Mouse (Mus musculus) ovary, postnatal 36 days (tissue): Measurements from ENCODE around the gene Kif17.

Source experiments
- DNase-seq: peaks from one replicate; pipeline ENCODE4 v3.0.0; 2022; ENCODE audit warnings: low spot score, mixed read lengths

The Kif17 gene

DNA sequence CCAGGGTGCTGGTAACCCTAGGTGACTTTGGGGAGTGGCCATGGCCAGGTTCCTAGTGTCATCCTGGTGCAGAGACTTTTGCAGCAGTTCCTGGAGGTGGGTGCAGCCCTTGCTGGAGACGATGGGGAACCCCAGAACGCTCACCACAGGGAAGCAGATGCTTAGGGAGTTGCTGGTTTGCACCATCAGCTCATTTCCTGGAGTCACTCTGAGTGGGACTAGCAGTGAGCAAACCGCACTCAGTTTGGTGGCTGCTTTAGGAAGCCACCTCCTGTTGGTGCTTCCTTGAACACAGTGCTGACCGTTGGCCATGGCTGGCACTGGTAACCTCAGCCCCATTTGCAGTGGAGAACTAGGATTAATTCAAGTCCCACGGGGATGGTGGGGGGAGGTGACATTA is 9.2 kb downstream of the Kif17 start:
- no peak for DNase-seq

DNA sequence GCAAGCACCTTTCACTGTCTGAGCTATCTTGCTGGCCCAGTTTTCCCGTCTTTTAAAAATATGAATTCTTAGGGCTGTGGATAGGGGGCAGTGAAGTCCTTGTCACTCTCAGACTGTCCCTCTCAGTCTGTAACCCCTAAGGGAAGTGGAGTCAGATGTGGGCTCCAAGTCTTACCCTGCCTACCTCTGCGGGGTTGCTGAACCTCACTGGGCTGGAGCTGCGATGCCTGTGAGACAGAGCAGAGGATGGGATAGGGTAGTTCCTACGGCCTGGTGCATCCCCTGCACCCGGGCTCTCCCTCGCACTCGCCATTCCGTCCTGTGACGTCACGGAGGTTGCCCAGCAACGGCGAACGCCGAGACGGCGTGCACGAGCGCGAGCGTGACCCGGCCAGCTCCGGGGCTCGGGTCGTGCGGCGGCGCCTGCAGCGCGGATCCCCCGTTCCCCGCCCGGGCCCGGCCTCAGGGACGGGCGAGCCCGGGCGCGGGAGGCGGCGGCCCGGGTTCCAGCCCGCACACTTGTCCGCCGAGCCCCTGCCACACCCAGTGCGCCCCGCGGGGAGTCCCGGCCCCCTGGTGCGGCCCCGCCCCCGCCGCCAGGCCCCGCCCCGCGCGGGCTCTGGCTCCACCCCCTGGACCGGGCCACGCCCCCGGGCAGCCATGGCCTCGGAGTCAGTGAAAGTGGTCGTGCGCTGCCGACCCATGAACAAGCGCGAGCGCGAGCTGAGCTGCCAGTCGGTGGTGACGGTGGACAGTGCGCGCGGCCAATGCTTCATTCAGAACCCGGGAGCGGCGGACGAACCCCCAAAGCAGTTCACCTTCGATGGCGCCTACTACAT is 11.8 kb downstream of the Kif17 start:
- DNase-seq: peak; percentile 89

GRCm38 (mm10) chr4:138267869-138268268 is 17.6 kb downstream of the Kif17 start:
- no peak for DNase-seq

GRCm38 (mm10) chr4:138272011-138272997 is 22.1 kb downstream of the Kif17 start:
- DNase-seq: no peak

DNA sequence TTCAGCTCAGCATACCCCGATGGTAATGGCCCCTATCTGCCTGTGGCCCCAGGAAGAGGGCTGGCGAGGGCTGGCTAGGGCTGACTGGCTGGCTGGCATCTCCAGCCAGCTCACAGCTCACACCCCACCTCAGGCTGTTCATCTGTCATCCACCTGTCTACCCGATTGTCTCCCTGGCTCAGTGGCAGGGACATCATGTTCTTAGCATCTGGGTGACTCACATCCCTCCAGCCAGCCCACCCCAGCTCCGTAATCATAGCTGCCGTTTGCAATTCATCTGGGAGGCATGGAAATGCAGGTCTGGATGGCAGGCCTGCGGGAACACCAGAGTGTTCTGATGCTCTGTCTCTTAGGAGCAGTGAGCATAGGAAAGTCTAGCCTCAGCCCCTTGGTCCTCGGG is 28.1 kb downstream of the Kif17 start:
- DNase-seq: no peak

GRCm38 (mm10) chr4:138282834-138283233 is 32.6 kb downstream of the Kif17 start:
- DNase-seq: peak; percentile 26

- DNase-seq: no peak
Measured at GRCm38 (mm10) chr4:138286411-138286810, 36.2 kb downstream of the Kif17 start.

- DNase-seq: no peak
Measured at GRCm38 (mm10) chr4:138288691-138289090, 38.5 kb downstream of the Kif17 start.

GRCm38 (mm10) chr4:138292028-138292427 is 41.8 kb downstream of the Kif17 start:
- no peak for DNase-seq

DNA sequence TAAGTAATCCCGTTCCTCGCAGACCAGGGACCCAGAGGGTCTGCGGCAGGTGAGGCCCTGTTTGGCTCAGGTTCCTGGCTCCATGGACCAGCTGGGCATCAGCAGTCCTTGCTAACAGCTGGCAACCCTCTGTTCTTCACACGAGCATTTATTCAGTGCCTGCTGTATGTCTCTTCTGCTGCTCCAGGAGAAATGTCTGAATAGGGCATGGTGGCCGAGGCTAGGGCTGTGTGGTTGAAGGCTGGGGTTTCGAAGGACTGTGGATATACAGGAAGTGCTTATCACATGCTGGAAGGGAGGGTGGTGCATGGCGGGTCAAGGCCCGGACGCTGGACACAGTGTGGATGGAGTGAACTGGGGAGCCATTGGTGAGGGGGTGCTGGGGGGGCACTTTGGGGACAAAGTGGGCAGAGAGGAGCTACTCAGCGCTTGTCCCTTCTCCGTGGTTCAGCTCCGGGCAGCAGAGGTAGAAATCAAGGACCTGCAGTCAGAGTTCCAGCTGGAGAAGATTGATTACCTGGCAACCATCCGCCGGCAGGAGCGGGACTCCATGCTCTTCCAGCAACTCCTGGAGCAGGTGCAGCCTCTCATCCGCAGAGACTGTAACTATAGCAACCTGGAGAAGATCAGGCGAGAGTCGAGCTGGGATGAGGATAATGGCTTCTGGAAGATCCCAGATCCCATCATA is 43.2 kb downstream of the Kif17 start:
- no peak for DNase-seq

DNA sequence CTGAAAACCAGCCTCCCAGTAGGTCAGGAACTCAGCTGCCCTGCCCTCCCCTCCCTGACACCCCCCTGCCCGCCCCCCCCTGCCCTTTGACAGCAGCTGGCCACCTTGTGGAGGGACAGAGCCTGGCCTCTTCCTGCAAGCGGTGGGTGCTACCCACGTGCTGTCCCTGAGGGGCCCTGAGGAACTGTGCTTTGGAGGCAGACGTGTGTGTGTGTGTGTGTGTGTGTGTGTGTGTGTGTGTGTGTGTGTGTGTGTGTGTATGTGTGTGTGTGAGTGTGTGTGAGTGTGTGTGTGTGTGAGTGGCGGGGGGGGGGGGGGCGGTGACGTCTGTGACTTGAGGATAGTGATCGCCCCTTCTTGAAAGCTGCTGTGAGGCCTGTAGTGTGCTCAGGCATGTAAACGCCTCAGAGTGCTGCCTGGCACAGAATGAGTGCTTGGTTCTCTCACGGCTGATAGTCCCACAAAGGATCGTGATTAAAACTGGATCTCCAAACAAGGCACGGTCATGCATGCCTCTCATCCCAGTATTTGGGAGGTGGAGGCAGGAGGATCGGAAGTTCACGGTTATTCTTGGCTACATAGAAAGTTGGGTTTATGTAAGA is 43.8 kb downstream of the Kif17 start:
- no peak for DNase-seq

GRCm38 (mm10) chr4:138301271-138301780 is 51.1 kb downstream of the Kif17 start:
- DNase-seq: no peak

DNA sequence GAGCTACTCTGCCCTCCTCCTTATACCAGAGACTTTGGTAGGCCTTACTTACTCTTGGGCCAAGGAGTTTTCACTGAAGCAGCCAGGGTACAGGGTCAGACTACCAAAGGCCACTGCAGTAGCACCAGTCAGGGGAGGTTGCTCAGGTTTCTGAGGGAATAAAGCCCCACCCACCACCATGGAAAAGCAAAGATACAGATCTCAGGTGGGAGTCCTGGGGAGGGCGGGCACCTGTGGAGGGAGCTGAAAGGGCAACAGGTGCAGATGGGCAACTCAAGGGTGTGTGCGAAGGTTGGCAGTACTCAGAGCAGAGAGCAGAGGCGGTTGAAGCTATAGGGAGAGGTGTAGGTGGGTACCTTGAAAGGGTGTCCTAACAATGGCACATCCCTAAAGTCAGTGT is 52.8 kb downstream of the Kif17 start:
- no peak for DNase-seq

DNA sequence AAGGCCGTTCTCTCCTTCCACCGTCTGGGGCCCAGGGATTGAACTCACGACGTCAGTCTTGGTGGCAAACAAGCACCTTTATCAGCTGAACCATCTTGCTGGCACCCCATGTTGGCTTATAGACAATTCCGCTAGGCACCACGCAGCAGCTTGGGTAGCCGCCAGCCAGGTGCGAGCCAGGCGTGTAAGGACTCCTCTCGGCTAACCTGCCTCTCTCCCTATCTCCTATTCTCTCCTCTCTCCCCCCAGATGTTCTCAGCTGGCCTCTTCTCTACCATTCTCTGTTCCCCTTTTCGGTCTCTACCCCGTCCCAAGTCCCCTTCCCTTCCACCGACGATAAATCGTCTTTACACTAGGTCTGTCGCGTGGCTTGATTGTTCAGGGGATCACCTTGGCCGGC is 53.5 kb downstream of the Kif17 start:
- DNase-seq: no peak

DNA sequence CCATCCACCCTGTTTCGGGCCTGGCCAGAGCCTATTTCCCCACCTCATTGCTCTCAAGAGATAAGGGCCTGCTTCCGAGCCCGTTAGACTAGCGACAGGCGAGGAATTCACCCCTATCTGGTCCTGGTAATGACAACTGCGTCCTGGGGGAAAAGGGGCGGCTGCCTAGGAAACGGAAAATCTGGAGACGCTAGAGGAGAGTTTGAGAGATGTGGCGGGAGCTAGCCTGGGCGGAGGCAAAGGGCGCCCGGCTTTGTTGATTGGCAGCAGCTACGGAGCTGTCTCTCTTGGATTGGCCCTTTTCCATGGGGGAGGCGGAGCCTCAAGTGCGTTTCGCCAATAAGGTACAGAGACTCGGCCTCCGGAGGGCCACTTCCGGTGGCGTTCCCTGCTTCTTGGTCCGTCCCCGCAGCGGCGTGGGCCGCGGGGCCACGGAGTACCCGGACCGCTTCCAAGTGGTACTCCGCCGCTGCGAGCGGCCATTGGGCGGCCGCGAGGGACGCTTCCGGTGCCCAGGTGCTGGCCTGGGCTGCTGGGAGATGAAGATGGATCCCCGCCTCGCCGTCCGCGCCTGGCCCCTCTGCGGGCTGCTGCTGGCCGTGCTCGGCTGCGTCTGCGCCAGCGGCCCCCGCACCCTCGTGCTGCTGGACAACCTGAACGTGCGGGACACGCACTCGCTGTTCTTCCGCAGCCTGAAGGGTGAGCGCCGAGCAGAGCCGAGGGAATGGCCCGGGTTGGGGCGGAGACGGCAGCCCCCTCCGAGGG is 54.3 kb downstream of the Kif17 start, which contains the start of gene Ddost:
Gene Ddost, plus strand, starts transcription at position 391 of the 765 bp plus-strand sequence.
- DNase-seq: peak; percentile 96

DNA sequence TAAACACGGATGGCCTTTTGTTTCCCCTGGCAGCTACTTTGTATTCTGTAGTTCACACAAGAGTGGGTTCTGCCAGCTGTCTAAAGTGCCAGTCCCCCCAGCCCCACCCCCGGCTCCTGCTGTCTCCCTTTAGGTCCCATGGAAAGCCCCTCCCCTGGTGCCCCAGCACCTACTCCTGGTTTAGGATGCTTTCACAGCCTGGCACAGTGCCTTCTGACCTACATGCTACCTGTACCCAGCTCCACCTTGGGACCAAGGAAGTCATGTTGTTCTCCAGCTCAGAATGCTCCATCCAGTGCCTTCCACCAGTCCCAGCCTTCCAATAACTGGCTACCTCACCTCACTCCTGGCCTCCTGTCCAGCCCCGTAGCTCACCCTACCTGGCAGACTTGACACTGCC is 56.8 kb downstream of the Kif17 start:
- DNase-seq: no peak

DNA sequence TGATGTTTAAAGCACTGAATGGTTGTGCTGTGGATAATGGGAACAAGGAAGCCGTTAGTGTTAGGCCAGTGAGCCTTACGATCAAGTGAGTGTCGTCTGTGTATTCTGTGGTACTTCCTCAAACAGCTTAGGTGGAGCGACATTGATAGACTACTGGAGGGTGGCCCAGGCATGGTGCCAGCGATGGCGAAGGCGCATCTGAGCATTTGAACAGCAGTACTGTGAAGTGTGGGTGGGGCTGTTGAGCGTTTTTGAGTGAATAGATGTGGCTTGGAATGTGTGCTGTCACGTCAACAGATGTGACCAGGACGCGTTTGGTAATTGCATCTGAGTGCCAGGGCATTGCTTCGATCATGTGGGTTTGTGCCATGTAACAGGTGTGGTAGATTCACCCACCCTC is 57.5 kb downstream of the Kif17 start:
- no peak for DNase-seq

DNA sequence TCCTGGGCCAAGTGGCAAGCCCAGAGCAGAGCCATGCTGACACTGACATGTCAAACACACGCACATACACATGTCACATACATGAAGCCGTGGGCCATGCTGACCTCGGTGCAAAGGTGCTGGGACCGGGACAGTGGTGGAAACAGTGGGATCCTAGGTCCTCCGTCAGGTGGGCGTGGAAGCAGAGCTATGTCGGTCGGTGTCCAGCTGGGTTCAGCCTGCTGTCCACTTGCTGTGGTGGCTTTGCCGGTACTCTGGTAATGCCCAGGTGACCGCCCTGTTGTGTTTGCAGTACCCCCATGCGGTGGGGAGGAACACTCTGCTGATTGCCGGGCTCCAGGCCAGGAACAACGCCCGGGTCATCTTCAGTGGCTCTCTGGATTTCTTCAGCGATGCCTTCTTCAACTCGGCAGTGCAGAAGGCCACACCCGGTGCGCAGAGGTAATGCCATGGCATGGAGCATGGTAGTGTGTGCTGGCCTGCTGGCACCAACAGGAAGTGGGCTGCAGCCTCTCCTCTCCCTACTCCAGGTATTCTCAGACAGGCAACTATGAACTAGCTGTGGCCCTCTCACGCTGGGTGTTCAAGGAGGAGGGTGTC is 60.2 kb downstream of the Kif17 start:
- DNase-seq: no peak

GRCm38 (mm10) chr4:138311595-138311994 is 61.4 kb downstream of the Kif17 start:
- peak; percentile 44 for DNase-seq

- no peak for DNase-seq
Measured at GRCm38 (mm10) chr4:138312105-138312504, 61.9 kb downstream of the Kif17 start.
